Mouse (Mus musculus) retina, postnatal 7 days (tissue): ENCODE results near the gene Phlpp1.

Source experiments
- DNase-seq: peaks from one replicate; pipeline ENCODE4 v3.0.0-alpha.2; 2012; ENCODE audit warnings: low read depth, low spot score

The Phlpp1 gene

DNA sequence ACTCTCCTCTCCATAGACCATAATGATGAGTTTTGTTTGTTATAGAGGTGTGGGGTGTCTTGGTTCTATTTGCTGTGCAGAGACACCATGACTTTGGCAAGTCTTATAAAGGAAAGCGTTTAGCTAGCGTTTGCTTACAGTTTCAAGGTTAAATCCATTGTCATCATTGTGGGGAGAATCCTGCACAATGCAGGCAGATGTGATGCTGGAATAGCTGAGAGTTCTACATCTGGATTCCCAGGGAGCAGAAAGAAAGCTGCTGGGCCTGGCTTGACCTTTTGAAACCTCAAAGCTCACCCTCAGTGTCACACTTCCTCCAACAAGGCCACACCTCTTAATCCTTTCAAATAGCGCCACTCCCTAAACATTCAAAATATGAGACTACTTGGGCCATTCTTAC lies 7.4 kb upstream of the Phlpp1 start:
- DNase-seq: no peak

DNA sequence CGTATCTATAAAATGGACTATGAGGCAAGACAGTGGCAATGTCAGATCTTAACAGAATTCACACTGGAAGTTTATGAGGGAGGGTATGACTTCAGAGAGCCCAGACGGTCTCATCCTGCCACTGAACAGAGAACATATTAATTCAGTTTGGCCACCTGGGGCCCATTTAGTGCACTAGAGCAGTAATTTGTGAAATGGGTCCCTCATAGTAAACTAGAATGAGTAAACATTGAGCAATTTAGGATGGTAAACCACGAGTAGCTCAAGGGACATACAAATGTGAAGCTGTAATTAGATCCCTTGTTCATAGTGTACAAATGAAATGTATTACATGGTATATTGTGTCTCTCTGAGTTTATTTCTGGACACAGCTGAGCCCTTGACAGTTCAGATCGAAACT lies 3.6 kb upstream of the Phlpp1 start:
- no peak for DNase-seq

DNA sequence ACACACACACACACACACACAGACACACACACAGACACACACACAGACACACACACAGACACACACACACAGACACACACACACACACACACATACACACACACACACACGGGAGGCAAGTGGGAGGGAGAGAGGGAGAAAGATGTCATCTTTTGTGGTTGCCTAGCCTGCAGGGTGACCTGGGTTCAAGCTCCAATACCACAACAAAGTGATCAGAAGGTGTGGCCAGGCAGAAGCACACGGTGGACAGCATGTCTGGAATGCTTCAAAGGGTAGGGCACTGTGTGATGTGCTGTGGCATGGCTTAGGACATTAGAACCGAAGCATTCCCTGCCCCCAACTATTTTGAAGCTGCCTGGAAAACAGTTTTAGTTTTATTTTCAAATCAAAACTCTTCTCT lies 2.8 kb upstream of the Phlpp1 start:
- DNase-seq: no peak

DNA sequence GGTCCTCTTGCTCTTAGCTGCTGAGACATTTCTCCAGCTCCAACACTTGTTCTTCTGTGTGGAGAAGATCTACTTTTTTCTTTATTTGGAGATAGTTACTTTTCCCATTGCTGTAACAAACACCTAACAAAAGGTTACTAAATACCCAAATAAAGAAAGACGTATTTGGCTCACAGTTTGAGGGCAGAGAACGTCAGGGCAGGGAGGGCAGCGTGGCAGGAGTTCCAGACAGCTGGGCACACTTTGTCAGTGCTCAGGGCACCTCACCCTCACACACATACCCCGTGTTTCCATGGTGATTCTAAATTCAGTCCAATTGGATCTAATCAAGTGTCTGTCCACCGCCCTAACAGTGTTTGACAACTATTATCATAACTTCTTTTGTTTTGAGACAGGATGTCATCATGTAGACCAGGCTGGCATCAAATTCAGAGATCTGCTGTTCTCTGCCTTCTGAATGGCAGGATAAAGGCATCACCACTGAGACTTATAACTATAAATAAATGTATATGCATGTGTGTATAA lies 1.7 kb upstream of the Phlpp1 start:
- no peak for DNase-seq

DNA sequence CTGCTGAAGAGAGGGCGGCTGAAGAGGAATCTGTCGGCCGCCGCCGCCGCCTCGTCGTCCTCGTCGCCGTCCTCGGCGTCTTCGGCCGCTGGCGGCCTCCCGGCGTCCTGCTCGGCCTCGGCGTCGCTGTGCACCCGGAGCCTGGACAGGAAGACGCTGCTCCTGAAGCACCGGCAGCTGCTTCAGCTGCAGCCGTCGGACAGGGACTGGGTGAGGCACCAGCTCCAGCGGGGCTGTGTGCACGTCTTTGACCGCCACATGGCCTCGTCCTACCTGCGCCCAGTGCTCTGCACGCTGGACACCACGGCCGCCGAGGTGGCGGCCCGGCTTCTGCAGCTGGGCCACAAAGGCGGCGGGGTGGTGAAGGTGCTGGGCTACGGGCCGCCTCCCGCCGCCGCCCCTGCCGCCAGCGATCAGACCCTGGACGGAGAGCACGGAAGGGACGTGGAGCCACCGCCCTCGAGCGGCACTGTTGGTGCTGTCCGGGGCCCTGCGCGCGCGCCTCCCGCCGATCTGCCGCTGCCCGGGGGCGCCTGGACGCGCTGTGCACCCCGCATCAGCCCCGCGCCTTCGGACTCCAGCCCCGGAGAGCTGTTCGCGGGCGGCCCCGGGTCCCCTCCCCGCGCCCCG lies 864 bp downstream of the Phlpp1 start:
- peak; percentile 20 for DNase-seq

DNA sequence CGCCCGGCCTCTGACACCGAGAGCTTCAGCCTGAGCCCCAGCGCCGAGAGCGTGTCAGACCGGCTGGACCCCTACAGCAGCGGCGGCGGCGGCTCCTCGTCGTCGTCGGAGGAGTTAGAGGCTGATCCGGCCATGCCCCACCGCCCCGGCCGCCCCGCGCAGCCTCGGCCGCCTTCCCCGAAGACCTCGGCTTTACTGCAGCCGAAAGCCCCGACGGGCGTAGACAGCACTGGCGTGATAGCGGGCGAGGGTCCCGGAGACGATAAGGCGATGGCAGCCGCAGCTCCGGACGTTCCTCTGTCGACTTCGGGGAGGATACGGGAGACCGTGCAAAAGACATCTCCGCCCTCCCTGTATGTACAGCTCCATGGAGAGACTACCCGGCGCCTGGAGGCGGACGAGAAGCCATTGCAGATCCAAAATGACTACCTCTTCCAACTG lies 1.4 kb downstream of the Phlpp1 start:
- DNase-seq: no peak

DNA sequence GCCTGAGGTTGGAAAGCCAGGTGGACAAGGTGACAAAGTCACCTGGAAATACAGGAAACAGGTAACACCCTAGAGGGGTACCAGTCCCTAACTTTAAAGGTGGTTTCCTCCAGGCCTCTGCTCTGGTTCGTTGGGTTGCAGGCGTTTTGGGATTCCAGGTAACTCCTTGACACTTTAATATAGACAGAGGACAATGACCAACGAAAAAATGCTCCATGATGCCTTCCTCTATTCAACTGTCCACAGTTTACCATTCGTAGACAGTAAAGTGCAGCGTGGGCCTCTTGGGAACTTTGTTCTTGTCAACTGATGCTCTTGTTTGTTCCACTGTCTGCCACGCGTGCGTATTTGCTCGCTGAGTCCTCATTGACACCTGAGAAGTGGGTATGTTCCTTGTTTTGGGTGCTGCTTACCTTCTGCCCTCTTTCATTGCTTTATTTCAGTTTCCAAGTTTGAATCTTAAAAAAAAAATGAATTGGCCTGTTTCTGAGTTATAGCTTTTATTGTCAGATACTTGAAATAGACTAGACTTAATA lies 2.1 kb downstream of the Phlpp1 start:
- DNase-seq: no peak

DNA sequence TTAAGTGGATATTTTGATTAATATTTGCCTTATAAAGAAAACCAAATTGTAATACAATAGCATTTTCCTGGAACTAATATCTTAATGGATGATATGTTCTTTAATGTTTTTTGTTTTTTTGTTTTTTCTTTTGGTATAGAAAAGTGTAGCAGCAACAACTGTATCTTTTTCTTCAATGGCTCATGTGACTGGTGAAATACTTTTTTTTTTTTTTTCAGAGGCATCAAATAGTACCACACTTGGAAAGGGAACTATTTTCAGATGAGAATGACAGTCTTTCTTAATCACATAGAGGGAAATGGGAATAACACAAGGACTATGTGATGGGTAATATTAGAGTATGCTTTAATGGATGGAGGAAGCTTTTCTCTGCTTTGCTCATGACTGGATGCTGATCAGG lies 3.0 kb downstream of the Phlpp1 start:
- no peak for DNase-seq

DNA sequence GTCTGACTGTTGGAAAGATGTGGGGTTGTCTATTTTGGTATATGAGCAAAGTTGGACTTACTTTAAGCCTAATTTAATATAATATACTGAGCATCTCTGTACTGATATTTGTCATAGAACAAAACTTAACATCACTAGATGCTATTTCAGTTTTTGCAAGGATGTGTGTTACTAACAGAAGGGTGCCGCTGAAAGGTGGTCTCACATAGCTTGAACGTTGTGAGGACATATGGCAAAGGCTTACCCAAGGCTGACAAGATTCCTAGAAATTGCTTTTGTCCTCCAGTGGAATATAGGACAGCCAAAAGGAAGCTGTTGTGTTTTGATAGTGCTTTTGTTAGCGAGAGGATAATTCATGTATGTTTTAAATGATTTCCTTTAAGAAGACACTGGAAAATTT lies 3.8 kb downstream of the Phlpp1 start:
- no peak for DNase-seq

DNA sequence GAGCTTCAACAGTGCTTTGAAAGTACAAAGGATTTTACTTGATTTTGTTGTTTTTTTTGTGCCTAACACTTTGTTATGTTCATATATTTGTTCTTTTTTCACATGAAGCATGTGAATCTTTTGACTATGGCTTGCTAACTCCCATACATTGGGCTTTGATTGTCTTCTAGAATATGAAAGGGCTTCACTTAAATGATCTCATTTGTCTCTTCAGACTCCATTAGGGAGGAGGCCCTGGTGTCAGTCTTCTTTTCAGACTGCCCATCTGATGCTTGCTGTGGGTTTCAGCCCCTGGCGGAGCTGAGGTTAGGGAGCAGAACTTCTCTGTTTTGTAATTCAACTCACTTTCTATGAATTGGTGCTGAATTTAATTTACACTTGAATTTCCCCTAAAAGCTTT lies 5.2 kb downstream of the Phlpp1 start:
- no peak for DNase-seq

DNA sequence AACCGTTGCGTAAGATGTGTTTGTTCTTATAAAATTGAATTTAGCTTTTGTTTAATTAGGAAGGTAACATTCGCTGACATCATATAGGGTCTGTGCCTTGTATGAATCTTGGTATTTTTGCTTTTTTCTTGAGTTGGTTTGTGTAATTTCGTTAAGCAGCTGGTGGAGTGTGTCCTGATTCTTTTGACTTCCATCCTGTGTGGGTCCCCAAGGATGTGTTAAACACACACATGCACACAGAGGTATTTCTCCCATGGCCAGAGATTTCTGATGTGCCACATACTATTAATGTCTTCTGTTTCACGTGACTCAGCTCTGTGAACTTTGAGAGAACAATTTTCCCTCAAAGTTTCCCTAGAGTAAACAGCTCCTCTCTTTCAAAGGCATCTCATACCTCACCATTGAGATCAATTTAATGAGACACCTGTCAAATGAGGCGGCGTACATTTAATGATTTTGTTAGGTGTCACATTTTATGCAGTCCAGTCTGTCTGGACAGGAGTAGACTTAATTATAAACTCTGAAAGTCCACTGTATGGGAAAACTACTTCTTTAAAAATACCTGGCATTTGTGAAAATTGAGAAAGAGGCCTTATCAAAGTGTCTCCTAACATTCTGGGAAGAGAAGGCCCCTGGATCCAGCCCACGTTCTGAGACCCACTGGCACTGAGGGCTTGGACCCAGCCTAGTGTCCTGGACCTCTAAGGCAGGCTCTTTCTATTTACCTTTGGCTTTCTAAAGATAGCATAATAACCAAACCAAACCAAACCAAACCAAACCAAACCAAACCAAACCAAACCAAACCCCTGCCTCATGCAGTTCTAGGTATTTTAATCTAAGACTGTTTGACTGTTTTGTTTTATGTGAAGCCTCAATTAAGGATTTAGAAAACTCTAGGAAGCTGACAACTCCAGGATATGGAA lies 6.6 kb downstream of the Phlpp1 start:
- DNase-seq: no peak

DNA sequence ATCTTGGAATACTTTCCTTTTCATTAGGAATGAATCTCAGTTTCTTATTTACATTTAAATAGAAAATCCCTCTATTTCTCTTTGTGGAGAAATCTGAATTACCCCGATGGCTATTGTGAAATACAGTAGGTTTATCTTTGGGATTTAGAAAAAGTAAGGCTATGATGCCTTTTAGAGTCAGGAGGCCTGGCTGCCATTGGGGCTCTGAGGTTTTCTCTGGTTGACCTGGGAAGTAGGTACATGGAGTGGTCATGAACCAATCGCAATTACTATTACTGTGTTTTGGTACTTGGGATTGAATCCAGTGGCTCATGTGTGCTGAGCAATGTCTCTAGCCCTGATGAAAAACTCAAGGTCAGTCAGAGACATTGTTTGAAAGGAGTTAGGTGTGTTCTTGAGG lies 12.1 kb downstream of the Phlpp1 start:
- no peak for DNase-seq

DNA sequence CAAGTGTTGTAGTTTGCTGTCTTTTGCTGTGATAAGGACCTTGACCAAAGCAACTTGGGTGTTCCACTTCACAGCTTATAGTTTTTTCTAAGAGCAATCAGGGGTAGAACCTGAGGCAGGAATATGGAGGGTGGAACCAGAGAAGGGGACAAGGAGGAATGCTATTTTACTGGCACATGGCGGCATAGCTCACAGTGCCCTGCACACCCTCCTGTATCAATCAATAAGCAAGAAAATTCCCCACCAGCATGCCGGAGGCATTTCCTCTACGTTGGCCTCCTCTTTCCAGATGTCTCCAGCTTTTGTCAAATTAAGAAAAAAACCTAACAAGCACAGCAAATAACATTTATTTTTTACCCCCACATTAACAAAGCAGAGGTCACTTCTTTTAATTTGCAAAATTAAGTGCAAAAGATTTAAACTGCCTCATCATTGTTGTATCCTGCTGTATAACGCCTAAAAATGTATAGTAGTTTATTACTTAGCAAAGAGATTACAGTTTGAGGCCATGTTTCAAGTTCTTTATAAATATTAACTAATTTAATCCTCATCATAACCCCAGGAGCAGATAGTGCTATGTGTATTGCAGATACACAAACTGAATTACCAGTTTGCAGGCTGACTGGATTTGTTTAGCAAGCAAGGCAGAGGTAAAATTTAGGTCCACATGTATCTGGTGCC lies 13.4 kb downstream of the Phlpp1 start:
- DNase-seq: no peak

DNA sequence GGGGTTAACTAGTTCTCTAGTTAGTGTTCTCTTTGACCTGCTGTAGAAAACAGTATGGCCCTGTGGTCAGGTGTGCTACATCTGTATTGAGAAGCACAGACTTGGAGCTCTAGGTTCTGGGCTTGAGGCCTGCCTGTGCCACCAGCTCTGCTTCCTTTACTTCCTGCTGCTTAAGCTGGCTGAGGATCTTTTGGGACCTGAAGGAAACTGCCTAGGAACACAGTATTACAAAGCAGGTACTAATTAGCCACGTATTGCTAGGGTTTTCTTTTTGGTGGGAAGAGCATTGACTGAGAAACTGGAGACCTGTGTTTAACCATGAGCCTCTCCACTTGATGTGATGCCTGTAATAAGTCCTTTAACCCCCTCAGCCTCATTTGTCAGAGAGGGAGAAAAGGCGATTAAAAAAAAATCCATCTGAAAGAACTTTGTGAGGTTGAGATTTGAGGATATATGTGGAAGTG lies 13.9 kb downstream of the Phlpp1 start:
- DNase-seq: no peak

DNA sequence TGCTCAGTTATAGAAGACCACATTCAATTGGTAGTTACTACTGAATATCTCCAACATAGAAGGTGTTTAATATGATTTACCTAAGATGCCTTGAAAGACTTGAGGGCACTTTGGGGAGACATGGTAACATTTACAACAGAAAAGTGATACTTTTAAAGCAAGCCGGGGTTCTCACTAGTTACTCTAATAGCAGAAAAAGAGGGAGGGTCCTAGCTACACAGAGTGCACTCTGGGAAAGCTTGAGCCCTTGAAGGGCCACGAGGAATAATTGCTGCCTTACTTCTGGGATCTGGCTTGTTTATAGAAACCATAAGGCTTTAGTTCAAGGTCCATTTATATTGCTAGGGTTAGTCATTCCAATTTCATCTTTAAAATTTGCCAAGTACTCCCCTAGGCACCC lies 14.5 kb downstream of the Phlpp1 start:
- no peak for DNase-seq

DNA sequence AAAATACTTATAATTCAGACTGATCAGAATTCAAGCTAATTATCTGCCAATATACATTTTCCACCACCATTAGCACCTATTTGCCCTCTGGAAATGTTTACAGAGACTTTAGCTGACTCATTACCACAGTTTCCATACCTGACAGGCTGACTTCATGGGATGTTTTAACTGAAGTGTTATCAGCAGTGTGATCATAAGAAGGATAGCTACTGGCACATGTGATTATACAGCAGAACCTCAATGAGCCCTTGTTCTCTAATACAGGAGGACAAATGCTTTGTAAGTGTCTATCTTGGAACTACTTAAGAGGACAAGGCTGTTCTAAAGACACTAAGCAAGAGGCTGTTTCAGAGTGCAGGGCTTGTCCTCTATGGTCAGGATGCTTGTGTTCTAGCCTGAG lies 15.9 kb downstream of the Phlpp1 start:
- no peak for DNase-seq

DNA sequence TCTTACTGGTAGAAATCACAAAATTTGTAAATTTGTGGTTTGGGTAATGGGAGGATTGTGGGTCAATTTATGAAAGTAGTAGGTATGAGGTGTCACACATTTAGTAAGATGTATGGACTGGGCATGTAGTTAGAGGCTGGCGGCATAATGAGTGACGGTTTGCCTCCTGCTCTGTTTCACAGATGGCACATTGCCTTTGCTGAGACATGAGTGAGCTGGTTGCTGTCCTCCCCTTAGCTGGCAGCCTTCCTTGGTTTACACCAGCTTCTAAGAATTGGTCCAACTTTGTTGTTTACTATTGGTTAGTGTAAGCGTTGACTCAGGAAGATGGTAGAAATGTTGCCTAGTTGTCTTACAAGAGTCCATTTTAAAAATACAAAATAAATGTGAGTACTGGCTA lies 17.2 kb downstream of the Phlpp1 start:
- no peak for DNase-seq

DNA sequence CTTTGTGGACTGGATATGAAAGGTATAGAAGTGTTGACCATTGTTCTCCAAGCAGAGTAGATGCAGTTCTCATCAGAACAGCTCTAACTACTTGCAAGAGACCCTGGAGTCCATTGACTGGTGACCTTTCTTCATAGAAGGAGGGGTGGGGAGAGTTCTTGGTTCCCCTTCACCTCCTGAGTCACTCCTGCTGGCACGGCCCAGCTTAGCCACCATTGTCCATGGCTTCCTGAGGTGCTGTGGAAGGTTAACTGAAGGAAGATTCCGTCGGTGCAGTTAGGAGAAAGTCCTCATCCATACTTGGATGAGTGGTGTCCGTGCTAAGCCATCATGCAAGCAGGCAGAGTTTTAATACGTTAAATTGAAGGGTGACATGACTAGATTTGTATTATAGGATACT lies 17.8 kb downstream of the Phlpp1 start:
- no peak for DNase-seq

DNA sequence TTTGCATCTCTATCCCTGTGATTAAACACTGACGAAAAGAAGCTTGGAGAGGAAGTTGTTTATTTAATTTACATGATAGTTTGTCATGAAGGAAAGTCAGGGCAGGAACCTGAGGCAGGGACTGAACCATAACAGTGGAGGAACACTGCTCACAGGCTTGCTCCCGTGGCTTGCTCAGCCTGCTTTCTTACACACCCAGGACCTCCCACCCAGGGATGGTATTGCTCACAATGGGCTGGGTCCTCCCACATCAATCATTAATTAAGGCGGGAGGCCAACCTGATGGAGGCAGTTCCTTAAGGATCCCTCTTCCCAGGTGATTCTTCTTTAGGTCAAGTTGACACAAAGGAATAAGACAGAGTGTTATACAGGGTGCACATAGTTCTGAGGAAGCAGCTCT lies 19.1 kb downstream of the Phlpp1 start:
- DNase-seq: no peak

DNA sequence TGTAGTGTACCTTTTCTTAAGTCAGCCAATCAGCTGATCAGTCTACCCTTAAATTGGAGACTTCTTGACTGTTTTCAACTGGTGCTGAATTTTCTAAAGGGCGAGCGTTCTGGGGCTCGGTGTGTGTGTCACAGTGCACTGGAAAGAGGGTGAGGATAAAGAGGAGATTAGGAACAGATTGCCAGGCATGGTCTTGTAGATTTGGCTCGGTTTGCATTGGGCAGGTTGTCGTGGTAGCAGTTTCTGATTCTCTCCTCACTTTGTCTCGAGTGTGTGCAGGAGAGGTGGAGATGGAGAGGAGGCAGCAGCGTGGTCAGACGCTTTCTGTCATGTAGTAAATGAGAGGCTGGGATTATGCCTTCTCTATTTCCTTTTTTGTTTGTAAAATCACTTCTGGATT lies 20.3 kb downstream of the Phlpp1 start:
- no peak for DNase-seq

DNA sequence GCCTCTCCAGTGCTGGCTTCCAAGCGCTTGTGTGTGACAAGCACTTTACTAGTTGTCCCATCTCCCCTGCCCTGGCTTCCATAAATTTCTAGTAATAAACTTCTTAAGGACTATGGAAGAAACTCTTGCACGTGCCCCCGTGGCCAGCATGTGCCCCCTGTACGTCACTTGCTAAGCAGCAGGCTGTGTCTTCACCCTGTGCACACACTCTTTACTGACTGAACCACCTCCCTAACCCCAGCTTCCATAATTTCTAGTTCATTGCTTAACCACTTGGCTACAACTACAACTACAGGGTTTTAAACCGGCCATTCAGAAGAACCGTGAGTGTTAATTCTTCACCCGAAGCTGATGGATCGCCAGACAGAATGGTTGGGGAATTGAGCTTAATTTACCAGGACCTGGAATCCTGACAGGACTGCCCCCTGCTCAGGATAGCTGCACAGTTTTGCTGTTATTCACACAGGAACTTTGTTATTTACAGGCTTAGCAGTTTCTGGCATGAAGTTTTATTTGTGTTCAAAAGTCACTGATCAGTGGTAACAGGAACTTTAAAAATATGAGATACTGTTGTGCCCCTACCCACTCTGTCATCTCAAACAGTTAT lies 21.4 kb downstream of the Phlpp1 start:
- no peak for DNase-seq

DNA sequence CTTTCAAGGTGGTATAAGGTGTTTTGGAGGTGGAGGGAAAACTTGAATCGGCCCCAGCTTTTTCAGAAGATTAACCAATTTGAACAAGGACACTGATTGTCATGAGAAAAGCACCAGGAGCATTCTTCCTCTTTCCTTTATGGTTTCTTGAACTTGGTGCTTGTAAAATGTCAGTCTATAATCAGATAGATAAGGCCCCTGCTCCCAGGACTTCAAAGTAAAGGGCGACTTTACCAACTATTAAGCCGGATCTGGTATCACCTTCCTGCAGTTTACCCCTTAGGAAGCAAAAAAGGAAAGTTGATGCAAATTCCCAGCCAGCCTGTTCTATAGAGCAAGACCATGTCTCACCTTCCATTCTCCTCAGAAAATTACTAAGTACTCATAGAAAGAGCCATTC lies 21.9 kb downstream of the Phlpp1 start:
- DNase-seq: no peak
